Mouse (Mus musculus): ENCODE measurements around the gene Znhit2. TPM values are rescaled to one million over a fixed set of nuclear protein-coding genes. Genes with fewer than 3 reads are reported as not detected.

Gene Znhit2
- total RNA-seq, 2 experiments from 2014 or later, result 11.1 to 11.2 TPM

DNA sequence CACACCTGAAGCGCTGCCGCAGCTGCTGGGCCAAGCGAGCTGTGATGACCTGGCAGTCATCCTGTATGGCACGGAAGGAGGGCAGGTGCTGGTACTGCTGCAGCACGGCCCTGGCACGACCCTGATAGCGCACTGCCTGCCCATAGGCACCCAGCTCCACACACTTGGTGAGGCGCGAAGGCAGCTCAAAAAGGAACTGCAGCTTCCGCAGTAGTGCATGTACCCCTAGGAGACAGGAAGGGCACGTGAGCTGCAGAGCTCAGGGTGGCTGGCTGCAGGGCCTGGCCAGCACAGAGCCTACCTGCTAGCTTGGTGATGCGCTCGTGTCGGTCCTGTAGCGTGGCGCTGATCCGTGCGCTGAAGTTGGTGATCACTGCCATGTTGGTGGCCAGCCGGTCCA, 10.3 kb downstream of the Znhit2 start:
- no peak for DNase-seq

DNA sequence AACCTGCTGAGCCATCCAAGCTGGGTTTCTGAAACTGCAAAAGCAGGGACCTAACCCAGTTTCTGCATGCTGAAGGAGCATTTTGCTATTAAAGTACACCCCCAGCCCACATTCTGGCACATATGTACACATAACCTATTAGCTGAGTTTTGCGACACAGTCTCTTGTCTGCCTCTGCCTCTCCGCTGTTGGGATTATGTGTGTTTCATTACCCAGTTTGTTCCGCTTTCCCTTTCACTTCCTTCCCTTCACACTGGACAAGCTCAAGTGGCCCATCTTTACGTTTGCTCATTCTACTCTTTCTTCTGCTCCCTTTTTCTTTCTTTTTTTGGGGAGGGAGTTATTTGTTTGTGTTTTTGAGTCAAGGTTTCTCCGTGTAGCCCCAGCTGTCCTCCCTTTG, 12.9 kb downstream of the Znhit2 start:
- no peak for DNase-seq

DNA sequence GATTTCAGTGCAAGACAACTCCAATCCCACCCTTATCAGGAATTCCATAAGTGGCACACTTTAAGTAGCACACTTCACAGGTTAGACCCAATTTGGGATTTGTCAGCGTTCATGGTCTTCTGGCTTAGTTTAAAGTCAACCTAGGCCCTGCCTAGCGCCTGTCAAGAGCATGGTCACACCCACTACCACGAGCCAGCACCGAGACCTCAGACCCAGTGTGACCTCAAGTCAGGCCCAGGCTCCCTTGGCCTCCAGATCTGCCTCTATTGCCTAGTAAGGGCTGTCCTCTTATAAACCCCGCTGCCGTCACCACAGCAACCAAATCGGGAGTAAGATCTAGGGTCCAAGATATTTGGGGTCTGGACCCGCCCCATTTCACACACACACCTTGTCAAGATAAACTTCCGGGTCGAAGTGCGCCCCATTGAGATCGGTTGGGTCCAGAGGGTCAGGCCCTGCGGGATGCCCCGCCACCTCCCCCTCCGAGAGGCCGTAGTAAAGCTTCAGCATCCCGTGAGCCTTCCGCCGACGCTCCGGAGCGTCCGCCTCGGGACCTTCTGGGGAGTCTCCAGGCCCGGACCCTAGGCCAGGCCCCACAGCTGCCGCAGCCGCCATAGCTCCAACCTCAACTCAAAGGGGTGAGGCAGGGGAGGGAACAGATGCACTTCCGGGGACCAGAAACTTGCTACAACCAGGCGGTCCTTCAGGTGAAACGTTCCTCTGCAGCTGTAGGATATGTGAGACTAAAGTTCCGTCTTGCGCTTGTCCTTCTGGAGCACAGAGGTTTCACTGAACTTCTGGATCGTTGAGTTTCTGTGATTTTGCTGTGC, 15.8 kb downstream of the Znhit2 start, which contains the start of gene Vps51:
Vps51 (minus strand) TSS at position 668 of the 830 bp plus-strand sequence.
- peak; percentile 90 to 92 for DNase-seq

DNA sequence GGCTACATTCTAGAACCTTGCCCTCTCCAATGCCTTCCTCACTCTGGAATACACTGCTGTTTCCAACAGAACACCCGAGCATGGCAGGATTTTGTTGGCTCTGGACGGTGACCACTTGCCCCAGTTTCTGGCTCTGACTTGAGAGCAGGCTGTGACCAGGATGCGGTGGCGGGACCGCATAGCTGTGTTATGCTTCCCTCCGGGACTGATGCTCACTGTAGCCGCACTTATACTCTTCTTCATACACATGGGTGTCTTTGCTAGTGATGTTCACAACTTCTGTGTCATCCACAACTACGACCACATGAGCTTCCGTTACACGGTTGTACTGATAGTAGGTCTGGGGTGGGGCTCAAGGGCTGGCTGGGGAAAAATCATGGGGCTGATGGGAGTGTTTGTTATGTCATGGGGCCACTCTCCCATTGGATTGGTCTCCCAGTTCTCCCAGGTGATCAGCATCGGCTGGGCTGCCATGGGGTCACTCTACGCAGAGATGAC, 19.0 kb downstream of the Znhit2 start, which contains the start of gene Tmem262:
Tmem262 (plus strand) TSS at position 51 of the 498 bp plus-strand sequence.
- no peak for DNase-seq

DNA sequence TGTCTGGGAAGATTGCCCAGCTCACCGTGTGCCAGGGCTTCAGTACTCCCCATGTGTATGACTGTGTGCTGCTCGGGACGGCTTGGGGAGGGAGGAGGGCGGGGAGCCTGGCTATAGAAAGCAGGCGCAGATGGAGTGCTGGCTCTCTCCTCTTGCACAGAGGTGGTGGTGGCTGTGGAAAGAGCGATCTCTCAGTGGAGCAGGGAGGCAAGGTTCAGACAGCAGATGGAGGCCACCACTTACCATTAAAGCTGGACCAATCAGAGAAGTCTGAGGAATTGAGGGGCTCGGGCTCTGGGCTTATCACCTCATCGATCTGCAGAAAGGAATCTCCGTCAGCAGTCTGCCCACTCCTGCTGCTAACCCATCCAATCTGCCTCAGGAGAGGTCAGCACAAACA, 21.2 kb downstream of the Znhit2 start, which contains the start of gene Gm28374:
Gm28374 (minus strand) TSS at position 101 of the 400 bp plus-strand sequence.
- no peak for DNase-seq

DNA sequence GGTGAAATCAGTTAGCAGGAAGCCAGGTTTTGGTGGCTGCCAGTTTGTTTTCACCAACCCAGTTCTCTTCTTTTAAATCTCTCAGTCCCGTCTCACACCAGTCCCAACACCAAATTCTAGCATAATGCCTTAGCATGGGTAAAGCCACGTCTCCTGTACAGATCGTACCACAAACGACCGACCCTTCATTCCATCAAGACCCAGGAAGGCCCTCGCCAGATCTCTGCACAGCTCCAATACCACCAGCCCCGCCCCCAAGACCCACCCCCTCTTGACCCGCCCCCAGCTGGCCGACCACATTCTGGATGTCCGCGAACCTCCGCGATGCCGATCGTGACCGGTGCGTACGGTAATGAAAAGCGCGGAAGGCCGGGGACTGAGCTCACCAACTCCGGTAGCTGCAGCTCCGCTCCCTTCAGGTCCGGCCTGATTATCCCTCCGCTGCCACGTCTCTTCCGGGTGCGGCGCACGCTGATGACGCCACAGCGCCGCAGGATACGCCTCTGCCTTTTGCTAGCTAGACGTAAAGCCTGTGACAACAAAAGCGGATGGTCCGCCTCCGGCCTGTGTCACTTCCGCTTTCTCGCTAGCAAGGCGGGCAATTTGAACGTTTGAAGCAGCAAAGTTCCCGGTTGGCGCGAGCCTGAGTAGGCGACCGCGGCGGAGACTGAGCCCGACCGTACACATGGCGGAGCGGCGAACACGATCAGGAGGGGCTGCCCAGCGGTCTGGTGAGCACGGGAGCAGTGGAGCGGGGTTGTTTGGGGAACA, 23.7 kb downstream of the Znhit2 start, which contains the start of the genes Zfpl1 and Cdca5:
Zfpl1 (minus strand) TSS at position 479 of the 771 bp plus-strand sequence.
Cdca5 (plus strand) TSS at position 506 of the 771 bp plus-strand sequence.
- DNase-seq, result peak; percentile 97 to 99

DNA sequence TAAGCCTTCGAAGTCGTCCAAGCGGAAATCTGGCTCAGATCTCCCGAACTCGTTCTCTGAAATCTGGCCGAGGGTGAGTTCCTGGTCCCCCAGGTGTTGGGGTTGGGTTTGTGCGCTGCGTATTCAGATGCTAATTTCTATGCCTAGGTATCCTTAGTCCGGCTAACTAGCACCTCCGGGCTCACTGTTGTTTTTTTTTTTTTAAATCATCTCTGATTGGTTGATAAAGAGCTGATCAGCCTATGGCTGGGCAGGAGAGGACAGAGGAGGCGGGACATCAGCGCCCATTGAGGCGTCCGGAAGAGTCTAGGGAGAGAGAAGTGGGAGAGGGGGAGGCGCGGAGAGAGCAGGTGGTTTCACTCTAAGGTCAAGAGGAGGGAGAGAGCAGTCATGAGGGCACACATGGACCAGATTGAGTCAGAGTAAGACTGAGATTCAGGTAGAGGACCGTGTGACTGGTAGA, 24.5 kb downstream of the Znhit2 start:
- DNase-seq, result peak; percentile 22 to 41

DNA sequence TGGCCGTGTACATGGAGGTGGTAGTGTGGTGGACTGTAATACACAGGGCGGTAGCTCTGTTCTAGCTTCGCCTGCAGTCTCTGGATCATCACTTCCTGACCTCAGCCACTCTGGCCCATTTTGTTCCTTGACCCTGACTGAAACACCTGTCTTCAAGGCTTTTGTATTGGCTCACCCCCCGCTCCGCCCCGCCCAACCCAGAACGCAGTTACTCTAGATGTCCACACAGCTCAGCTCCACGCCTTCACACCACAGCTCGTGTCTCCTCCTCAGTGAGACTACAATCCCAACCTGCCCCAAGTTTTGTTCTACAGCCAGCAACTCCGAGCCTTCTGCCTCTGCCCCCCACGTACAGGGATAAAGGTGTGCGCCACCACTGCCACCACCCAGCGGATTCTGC, 27.8 kb downstream of the Znhit2 start:
- no peak for DNase-seq

DNA sequence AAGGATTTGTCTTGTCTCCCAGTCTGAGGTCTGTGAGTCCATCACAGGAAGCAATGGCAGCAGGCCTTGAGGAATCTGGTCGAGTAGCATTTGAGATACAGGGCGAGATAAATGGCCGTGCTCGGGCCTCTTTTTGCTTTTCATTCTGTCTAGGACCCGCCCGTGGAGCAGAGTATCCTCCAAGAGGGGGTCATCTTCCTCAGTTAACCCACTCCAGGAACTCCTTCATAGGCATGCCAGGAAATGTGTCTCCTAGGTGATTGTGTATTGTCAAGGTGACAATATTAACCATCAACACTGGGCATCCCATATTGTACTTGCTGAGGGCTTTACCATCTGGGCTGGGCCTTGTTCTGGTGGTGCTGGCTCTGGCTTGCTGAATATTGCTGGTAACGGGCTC, 33.1 kb downstream of the Znhit2 start, which contains the start of gene AC131692.1:
AC131692.1 (plus strand) TSS at position 301 of the 400 bp plus-strand sequence.
- DNase-seq, result no peak

DNA sequence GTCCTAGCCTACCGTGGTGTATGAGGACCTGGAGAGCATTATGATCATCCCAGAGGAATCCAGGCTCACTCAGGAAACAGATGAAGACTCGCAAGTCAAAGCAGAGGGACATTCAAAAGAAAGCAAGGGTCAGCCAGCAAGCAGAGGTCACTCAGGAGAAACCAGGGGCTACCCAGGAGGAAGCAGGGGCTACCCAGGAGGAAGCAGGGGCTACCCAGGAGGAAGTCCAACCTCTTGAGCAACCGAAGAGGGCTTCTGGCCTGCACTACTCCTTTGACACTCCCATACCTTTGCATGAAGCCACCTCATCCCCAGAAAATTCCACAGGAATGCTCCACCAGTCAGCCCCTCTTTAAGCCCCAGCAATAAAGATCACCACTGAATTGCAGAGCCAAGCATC, 36.9 kb downstream of the Znhit2 start:
- no peak for DNase-seq

DNA sequence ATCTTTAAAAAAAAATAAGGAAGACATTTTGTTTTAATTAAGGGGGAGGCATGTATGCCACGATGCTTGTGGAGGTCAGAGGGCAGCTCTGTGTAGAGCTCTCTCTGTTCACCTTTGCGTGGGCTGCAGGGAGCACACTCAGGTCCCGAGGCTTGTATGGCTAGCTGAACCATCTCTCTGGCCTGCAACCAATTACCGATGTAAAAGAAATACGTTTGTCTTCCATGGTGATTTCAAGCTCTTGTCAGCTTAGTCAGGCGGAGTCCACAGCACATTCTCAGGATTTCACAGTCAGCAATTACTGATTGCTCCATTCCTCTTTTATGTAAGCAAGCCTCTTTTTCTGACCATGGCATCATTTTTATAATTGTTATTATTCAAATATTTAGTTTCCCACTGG, 40.2 kb downstream of the Znhit2 start:
- no peak for DNase-seq

DNA sequence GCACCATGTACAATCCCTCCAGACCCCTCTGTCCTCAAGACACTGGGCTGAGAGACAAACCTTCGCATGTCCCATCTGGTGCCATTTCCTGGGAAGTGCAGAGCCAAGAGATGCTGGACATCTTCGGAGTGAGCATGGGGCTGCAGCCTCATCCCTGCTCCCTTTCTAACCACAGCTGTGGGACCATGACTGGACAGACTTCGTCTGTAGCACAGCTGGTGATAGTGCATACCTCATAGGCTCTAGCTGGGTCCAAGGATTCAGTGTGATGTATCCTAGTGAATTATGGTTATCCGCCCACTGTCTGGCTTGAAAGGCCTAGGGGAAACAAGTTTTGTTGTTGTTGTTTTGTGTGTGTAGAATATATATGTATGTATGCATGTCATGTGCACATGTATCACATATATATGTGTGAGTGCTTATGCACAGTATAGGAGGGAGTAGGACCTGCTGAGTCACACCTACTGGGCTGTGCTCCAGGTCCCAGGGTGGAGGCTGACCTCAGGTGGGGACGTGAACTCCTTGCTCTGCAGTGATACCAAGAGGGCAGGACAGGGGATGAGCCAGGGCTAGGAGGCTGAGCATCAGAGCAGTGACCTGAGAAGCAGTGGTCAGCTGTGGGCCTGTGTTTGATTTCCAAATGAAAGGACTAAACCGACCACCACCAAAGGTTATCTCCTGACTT, 41.3 kb downstream of the Znhit2 start:
- no peak for DNase-seq

DNA sequence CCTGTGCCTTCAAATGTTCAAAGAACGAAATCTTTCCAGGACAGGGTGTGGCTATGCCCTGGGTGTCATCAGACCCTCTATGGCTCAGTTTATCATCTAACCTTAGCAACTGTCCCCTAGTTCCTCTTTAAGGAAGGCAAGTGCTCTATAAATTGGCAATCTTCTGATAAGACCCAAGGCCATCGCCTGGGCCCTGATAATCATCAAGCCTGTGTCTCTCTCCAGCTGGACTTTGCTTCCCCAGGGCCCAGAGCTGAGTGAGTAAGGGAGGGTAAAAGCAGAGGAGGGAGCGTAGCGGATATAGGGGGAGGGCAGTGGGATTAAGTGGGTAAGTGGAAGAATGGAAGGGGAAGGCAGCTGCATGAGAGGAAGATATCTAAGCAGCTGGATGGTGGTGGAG, 43.5 kb downstream of the Znhit2 start:
- no peak for DNase-seq

DNA sequence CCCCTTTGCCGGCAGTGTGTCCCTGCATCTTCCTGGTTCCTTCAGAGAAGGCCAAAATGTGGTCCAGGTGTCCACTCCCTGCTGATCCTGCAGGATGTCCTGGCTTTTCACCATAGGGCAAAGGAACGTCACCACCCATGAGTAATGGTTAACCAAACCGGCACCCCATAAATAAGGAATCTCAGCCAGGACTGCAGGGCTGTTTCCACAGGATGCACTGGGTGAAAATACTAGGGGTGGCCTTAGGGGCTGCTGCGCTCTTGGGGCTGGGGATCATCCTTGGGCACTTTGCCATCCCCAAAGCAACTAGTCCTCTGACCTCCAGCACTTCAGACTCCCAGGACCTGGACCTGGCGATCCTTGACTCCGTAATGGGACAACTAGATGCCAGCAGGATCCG, 44.6 kb downstream of the Znhit2 start, which contains the start of gene Naaladl1:
Naaladl1 (plus strand) TSS at position 197 of the 400 bp plus-strand sequence.
- no peak for DNase-seq

Small RNA genes within 50 kb of the gene (microRNA-seq; reads per million reads assigned to microRNA genes)
- 1.1 to 3.4 reads per million in 2 experiments for gene Mir6988

Other genes starting within 250 kb of the Znhit2 start
- 10 to 100 TPM in 1 of 2 experiments, 1 to 10 TPM in 1; 7.2 to 10.6 TPM for gene Frmd8, start 185.9 kb upstream of the Znhit2 start, total RNA-seq (2021)
- 1 to 10 TPM; 2.6 to 2.8 TPM for gene Slc25a45, start 183.4 kb upstream of the Znhit2 start, total RNA-seq (2021)
- under 1 TPM in 1 of 2 experiments, not detected in 1; 0.35 TPM for gene Tigd3, start 167.0 kb upstream of the Znhit2 start, total RNA-seq (2021)
- 10 to 100 TPM; 77.6 to 84.0 TPM for gene Dpf2, start 148.2 kb upstream of the Znhit2 start, total RNA-seq (2021)
- gene Cdc42ep2, start 136.4 kb upstream of the Znhit2 start, total RNA-seq (2021), result 1 to 10 TPM; 6.6 to 9.0 TPM
- 10 to 100 TPM in 1 of 2 experiments, 1 to 10 TPM in 1; 8.7 to 10.6 TPM for gene Pola2, start 97.0 kb upstream of the Znhit2 start, total RNA-seq (2021)
- gene Slc22a20, start 75.0 kb upstream of the Znhit2 start, total RNA-seq (2021), result not detected
- 10 to 100 TPM; 32.0 to 40.4 TPM for gene Capn1, start 45.3 kb upstream of the Znhit2 start, total RNA-seq (2021)
- gene Syvn1, start 14.6 kb upstream of the Znhit2 start, total RNA-seq (2021), result 10 to 100 TPM; 21.1 to 21.3 TPM
- gene Mrpl49, start 3.4 kb upstream of the Znhit2 start, total RNA-seq (2021), result 10 to 100 TPM; 42.2 to 47.2 TPM
- 100 to 1,000 TPM; 613 to 618 TPM for gene Fau, start 3.3 kb upstream of the Znhit2 start, total RNA-seq (2021)
- gene Tm7sf2, start 7.2 kb downstream of the Znhit2 start, total RNA-seq (2021), result 1 to 10 TPM; 2.1 to 3.0 TPM
- 10 to 100 TPM; 20.9 to 22.2 TPM for gene Vps51, start 16.0 kb downstream of the Znhit2 start, total RNA-seq (2021)
- gene Tmem262, start 18.8 kb downstream of the Znhit2 start, total RNA-seq (2021), result not detected
- under 1 TPM in 1 of 2 experiments, not detected in 1; 0.47 TPM for gene Gm28374, start 21.1 kb downstream of the Znhit2 start, total RNA-seq (2021)
- 10 to 100 TPM; 15.5 to 16.1 TPM for gene Zfpl1, start 23.8 kb downstream of the Znhit2 start, total RNA-seq (2021)
- under 1 TPM in 1 of 2 experiments, not detected in 1; 0.21 TPM for gene Cdca5, start 23.8 kb downstream of the Znhit2 start, total RNA-seq (2021)
- not detected for gene AC131692.1, start 33.2 kb downstream of the Znhit2 start, total RNA-seq (2021)
- not detected for gene Naaladl1, start 44.6 kb downstream of the Znhit2 start, total RNA-seq (2021)
- 10 to 100 TPM in 1 of 2 experiments, 1 to 10 TPM in 1; 9.2 to 10.0 TPM for gene Sac3d1, start 57.5 kb downstream of the Znhit2 start, total RNA-seq (2021)
- 10 to 100 TPM; 13.9 to 15.2 TPM for gene Snx15, start 67.1 kb downstream of the Znhit2 start, total RNA-seq (2021)
- gene Batf2, start 79.8 kb downstream of the Znhit2 start, total RNA-seq (2021), result 1 to 10 TPM in 1 of 2 experiments, under 1 TPM in 1; 0.54 to 2.7 TPM
- 10 to 100 TPM; 66.4 to 72.1 TPM for gene Arl2, start 80.4 kb downstream of the Znhit2 start, total RNA-seq (2021)
- gene Majin, start 123.2 kb downstream of the Znhit2 start, total RNA-seq (2021), result not detected
- gene Gpha2, start 165.2 kb downstream of the Znhit2 start, total RNA-seq (2021), result not detected
- gene Ppp2r5b, start 174.7 kb downstream of the Znhit2 start, total RNA-seq (2021), result 10 to 100 TPM; 32.2 to 32.5 TPM
- gene Atg2a, start 180.5 kb downstream of the Znhit2 start, total RNA-seq (2021), result 10 to 100 TPM; 21.5 to 22.1 TPM
- gene Ehd1, start 215.5 kb downstream of the Znhit2 start, total RNA-seq (2021), result 100 to 1,000 TPM; 101 to 107 TPM
- gene Cdc42bpg, start 245.3 kb downstream of the Znhit2 start, total RNA-seq (2021), result 10 to 100 TPM; 13.8 TPM

Data from heart, adult 18-20 months (tissue).